Comparison of ENCODE assay signal across 24 mouse cellular contexts in genomic region chr14:54401723-54402122, GRCm38 (mm10).
"Had no signal": no experiment of that assay in that cellular context is flagged by ENCODE, and none has a peak within 500 bp of the region (broad histone marks: within the 10 kb centered on the region; RNA-seq: fewer than 3 reads in every experiment).

No protein-coding gene starts in this region.

- H3K4me3 ChIP-seq: gastrocnemius, adult 2 months; heart, embryonic 10.5 days; heart, embryonic 12.5 days; hindbrain, embryonic 10.5 days; hindbrain, embryonic 12.5 days; layer of hippocampus, adult 2 months; left cerebral cortex, adult 2 months; limb, embryonic 10.5 days; limb, embryonic 12.5 days had no signal

- H3K9ac ChIP-seq: heart, embryonic 12.5 days; hindbrain, embryonic 12.5 days; hindbrain, embryonic 14.5 days; limb, embryonic 12.5 days had no signal

- ATAC-seq: hindbrain, embryonic 16.5 days; inflammation-experienced regulatory T-cells, adult 6 months had no signal

- H3K4me2 ChIP-seq: heart, embryonic 12.5 days; hindbrain, embryonic 12.5 days; hindbrain, embryonic 14.5 days; limb, embryonic 12.5 days; liver, embryonic 11.5 days had no signal

- H3K27ac ChIP-seq: gastrocnemius, adult 2 months; heart, embryonic 10.5 days; hindbrain, embryonic 10.5 days; hindbrain, embryonic 12.5 days; hindbrain, embryonic 14.5 days; layer of hippocampus, adult 2 months; left cerebral cortex, adult 2 months; limb, embryonic 10.5 days had no signal

- H3K27me3 ChIP-seq: heart, embryonic 12.5 days; hindbrain, embryonic 12.5 days; limb, embryonic 12.5 days had no signal

- H3K36me3 ChIP-seq: heart, embryonic 10.5 days; hindbrain, embryonic 10.5 days; hindbrain, embryonic 12.5 days; limb, embryonic 10.5 days; limb, embryonic 12.5 days had no signal

- DNase-seq: gastrocnemius, adult 2 months; gastrocnemius, postnatal 10 days; gastrocnemius, postnatal 25 days; heart, adult 18-20 months; heart, postnatal 10 days; heart, postnatal 4 days; kidney, adult 18-20 months; kidney, adult 8-10 months; kidney, postnatal 10 days; kidney, postnatal 25 days; kidney, postnatal 4 days; liver had no signal

- H3K9me3 ChIP-seq: heart, embryonic 10.5 days; heart, embryonic 12.5 days; hindbrain, embryonic 10.5 days; hindbrain, embryonic 12.5 days; limb, embryonic 10.5 days; limb, embryonic 12.5 days had no signal

- H3K4me1 ChIP-seq: heart, embryonic 10.5 days; heart, embryonic 12.5 days; hindbrain, embryonic 12.5 days had no signal
